Mouse (Mus musculus) stomach, embryonic 15.5 days (tissue): ENCODE results near the gene Pus7. TPM values are rescaled to one million over a fixed set of nuclear protein-coding genes. Genes with fewer than 3 reads are reported as not detected.
A peak's percentile ranks its signal among the peaks of the same experiment; 100 is the strongest.

Experiments used
- ATAC-seq: fragments of 200-750 bp; cut with Nextera tagmentation; 2 replicates; pipeline ENCODE4 v1.8.0; 2017; ENCODE audit warnings: low read depth, moderate number of reproducible peaks, moderate TSS enrichment; ENCODE audit not compliant: insufficient read depth, low FRiP score
- H3K27ac ChIP-seq: fragments of 300-500 bp; sonication (generic); 2 replicates; pipeline ENCODE4 v1.5.1; 2015; ENCODE audit warnings: mild to moderate bottlenecking, inconsistent platforms
- H3K27me3 ChIP-seq: fragments of 300-500 bp; sonication (generic); replicated peaks from 2 replicates; pipeline ENCODE4 v1.6.1; 2015; ENCODE audit warnings: inconsistent platforms
- H3K36me3 ChIP-seq: fragments of 300-500 bp; sonication (generic); 2 replicates; pipeline ENCODE4 v1.6.1; 2015; ENCODE audit warnings: inconsistent platforms
- H3K4me1 ChIP-seq: fragments of 300-500 bp; sonication (generic); 2 replicates; pipeline ENCODE4 v1.6.1; 2015; ENCODE audit warnings: inconsistent platforms
- H3K4me2 ChIP-seq: fragments of 300-500 bp; sonication (generic); 2 replicates; pipeline ENCODE4 v1.6.1; 2015; ENCODE audit warnings: mild to moderate bottlenecking, inconsistent platforms
- H3K4me3 ChIP-seq: fragments of 300-500 bp; sonication (generic); replicated peaks from 2 replicates; pipeline ENCODE4 v1.5.1; 2015; ENCODE audit warnings: inconsistent platforms
- H3K9ac ChIP-seq: fragments of 300-500 bp; sonication (generic); 2 replicates; pipeline ENCODE4 v1.6.1; 2015; ENCODE audit warnings: inconsistent platforms
- H3K9me3 ChIP-seq: fragments of 300-500 bp; sonication (generic); 2 replicates; pipeline ENCODE4 v1.6.1; 2016; ENCODE audit warnings: inconsistent platforms
- WGBS: fragments of 180-500 bp; shearing (Covaris S2); methylation state at CpG from one replicate; pipeline ENCODE4 v1.1.7; 2015; 5-methylcytosine and 5-hydroxymethylcytosine counted together
- polyA plus RNA-seq: library from polyadenylated mRNA; unstranded; fragments of >200 nt; fragmentation: Nextera tagmentation; extraction: Ambion mirVana; gene quantifications from 2 replicates; pipeline ENCODE4 v1.2.1, GENCODE M21; 2015

Pus7 gene
- polyA plus RNA-seq: 31.0 and 32.5 TPM in 2 replicates

DNA sequence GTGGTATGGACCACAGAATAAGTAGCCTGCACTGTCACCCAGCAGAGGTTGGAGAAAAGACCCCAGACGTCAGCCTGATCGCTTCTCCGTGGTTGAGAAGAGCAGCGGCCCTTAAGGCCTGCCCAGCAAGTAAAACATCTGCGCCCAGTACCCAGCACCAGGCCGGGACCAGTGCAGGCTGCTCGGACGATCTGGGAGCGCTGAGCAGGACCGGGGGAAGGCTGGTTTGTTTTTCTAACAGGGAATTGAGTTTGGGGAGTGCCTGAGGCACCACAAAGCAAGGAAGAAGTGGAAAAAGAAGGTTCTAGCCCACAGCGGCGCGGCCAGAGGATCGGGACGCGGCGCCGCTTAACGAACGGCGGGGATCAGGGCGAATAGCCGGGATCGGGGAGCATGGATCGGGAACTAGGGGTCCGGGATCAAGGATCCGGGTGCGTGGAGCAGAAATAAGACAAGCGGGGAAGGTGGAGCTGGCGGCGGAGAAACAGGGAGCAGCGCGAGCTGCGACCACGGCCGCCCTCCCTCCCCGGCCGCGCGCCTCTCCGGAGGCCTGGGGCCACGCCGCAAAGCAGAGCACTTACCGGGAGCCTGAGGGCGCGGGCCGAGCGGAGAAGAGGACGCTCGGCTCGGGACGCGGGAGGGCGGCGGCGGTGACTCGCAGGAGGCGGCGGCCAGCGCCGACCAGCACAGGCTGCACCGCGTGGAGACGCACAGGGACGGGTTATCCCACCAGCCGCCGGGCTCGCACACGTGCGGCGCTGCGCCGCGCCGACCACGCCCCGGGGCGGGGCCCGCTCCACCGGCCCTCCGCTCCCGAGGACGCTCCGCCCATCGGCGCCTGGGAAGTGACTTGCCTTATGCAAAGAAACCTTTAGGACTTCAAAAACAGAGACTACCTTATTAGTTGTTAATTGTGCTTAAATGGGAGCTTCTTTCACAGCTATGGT lies at the start of gene Pus7:
Gene Pus7 (minus strand): TSS at position 781 of the 947 bp plus-strand sequence.
- Histone ChIP-seq H3K27ac (peak within 1 kb of the TSS; percentile 52), H3K4me2 (peak within 1 kb of the TSS; percentile 48), H3K36me3 (no peaks in the 10 kb centered on the region), H3K27me3 (no peaks in the 10 kb centered on the region), H3K9me3 (no peaks in the 10 kb centered on the region), H3K4me1 (peaks cover 4% of the 10 kb centered on the region; the same call in 1 of the 2 replicates), H3K4me3 (peak within 1 kb of the TSS; percentile 71), H3K9ac (peak within 1 kb of the TSS; percentile 24)
- WGBS: under 1% methylated on average over 84 of the region's 86 CpGs
- peak; percentile 93 for ATAC-seq

DNA sequence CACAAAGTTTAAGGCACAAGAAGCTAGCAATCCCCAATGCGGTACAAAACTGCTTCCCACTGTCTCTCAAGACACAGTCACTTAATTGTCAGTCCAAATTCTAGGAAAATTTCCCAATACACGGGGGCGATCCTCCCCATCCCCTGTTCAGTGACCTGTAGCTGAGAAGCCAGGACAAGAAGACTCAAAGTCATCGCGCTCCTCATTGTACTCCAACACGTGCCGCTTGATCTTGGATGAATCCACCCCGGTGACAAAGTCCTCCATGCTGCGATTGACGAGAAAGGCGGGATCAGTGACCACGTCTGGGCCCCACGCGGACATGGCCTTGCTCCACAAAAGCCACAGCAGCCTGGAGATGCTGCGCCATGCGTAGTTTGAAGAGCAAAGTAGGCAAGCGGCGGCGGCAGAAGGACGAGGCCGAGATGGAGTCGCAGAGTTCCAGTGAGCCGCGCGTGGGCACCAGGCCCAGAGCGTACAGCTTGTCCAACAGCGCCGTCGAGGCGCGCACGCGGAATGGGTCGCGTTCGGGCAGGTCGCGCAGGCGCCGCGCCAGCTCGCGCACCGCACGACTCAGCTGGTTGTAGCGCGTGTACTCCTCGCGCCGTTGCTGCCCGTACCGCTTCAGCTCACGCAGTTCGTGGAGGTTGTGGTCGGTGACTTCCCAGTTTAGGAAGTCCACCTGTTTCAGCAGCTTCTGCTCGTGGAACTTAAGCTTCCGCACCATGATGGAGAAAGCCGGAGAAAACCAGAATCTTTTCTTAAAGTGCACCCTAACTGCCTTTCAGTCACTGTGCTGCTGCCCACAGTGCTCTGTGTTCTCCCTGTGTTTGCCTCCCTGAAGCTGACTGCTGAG lies 47.6 kb upstream of the Pus7 start:
- no peak overlapping the region for H3K9ac ChIP-seq
- no peak overlapping the region for H3K27ac ChIP-seq
- ATAC-seq: no peak
- peaks cover 6% of the 10 kb centered on the region; the same call in 1 of the 2 replicates for H3K27me3 ChIP-seq
- peaks cover 4% of the 10 kb centered on the region for H3K4me1 ChIP-seq
- no peak overlapping the region; the same call in 1 of the 2 replicates for H3K4me3 ChIP-seq
- H3K4me2 ChIP-seq: peak overlapping the region; percentile 40
- no peaks in the 10 kb centered on the region for H3K9me3 ChIP-seq
- 35% methylated on average over 58 of the region's 58 CpGs for WGBS
- no peaks in the 10 kb centered on the region for H3K36me3 ChIP-seq

DNA sequence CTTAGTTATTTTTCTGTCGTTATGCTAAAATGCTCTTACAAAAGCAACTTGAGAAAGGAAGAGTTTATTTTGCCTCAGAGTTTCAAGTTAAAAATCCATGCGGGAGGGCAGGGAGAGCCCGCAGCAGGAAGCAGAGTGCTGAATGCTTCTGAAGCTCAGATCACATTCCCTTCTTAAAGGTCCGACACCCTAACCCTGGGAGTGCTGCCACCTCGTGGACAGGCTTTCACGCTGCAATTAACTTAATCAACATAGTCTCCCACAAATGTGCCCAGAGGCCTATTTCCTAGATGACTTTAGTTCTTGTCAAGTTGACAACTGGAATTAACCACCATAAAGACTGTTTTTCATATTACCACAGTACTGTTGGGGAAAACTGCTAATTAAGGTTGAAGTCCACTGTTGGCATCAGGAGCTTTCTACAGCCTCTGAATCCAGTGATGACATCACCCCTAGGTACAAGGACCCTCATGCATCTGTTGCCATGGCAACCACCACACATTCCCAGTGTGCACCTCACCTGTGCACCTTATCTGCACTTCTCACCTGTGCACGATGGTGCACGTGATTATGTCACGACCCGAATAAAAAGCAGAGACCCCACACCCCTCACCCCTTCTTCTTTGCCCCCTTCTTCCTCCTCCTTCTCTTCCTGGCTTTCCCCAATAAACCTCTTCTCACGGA lies 43.0 kb upstream of the Pus7 start:
- no peak overlapping the region for H3K27ac ChIP-seq
- H3K4me3 ChIP-seq: no peak overlapping the region
- H3K4me2 ChIP-seq: no peak overlapping the region
- no peaks in the 10 kb centered on the region for H3K9me3 ChIP-seq
- H3K36me3 ChIP-seq: no peaks in the 10 kb centered on the region
- peaks cover 4% of the 10 kb centered on the region for H3K4me1 ChIP-seq
- no peak overlapping the region for H3K9ac ChIP-seq
- H3K27me3 ChIP-seq: peaks cover 6% of the 10 kb centered on the region; the same call in 1 of the 2 replicates
- ATAC-seq: no peak
- 39% methylated on average over 11 of the region's 11 CpGs for WGBS

DNA sequence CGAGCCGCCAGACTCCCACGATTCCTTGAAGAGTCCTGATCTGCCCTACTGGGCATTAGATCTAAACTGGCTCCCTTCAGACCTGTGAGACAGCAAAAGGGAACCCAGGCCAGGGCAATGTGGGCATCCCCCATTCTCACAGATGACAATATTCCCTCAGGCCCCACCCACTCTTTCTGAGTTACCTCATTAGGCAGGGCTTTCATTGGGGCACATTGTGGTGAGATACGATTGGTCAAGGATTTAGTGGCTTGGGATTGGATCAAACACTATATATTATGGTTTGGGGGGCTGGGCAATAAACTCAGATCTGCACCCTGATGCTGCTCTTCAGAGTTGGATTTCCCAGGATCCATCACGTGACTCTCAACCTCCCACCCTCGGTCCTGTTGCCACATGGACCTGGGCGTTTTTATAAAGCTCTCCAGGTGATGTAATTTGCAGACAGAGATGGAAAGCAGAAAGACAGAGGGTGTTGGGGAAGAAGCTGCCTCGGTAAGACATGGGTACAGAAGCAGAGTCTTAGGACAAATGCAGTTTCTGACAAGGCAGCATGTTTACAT lies 40.7 kb upstream of the Pus7 start:
- no peak for ATAC-seq
- no peak overlapping the region for H3K4me2 ChIP-seq
- no peaks in the 10 kb centered on the region for H3K4me1 ChIP-seq
- no peak overlapping the region for H3K9ac ChIP-seq
- H3K27ac ChIP-seq: no peak overlapping the region
- no peaks in the 10 kb centered on the region for H3K9me3 ChIP-seq
- no peaks in the 10 kb centered on the region for H3K27me3 ChIP-seq
- H3K4me3 ChIP-seq: no peak overlapping the region
- WGBS: 73% methylated on average over 8 of the region's 8 CpGs
- peaks cover 11% of the 10 kb centered on the region for H3K36me3 ChIP-seq

DNA sequence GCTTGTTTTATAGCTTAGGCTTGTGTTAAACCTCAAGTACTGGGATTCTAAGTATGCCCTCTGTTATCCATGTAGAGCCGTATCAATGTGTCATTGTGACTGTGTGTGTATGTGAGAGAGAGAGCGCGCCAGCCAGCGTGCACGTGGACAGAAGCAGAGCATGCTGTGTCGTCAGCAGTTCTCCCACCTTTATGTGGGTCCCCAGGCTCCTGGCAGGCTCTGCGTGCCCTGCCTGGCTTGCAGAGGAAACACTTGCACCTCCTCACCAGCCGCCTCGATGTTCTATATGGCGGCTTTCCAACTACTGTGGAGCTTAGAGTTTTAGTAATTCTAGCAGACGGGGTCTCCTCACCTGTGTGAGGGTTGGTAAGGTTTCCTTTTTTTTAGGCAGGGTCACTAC lies 38.8 kb upstream of the Pus7 start:
- Histone ChIP-seq H3K4me1 (no peaks in the 10 kb centered on the region), H3K27ac (no peak overlapping the region), H3K36me3 (peaks cover 21% of the 10 kb centered on the region), H3K4me3 (no peak overlapping the region), H3K9ac (no peak overlapping the region), H3K9me3 (no peaks in the 10 kb centered on the region), H3K27me3 (no peaks in the 10 kb centered on the region), H3K4me2 (no peak overlapping the region)
- no peak for ATAC-seq
- WGBS: 68% methylated on average over 11 of the region's 11 CpGs

DNA sequence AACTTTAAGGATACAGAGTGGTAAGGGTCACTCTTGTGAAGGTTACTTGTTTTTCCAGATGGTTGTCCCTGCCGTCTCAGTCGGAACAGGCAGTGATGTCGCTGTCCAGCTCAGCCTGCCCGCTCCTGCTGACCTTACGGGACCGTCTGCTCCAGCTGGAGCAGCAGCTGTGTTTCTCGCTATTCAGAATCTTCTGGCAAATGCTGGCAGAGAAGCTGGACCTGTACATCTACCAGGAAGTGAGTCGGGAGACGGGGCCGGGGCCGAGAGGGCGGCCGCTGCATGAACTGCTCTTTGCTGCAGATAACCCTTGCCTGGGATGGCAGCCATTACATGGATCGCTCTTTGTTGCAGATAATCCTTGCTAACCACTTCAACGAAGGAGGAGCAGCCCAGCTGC lies 33.2 kb upstream of the Pus7 start:
- ATAC-seq: no peak
- H3K36me3 ChIP-seq: peaks cover 57% of the 10 kb centered on the region
- H3K4me3 ChIP-seq: no peak overlapping the region
- no peaks in the 10 kb centered on the region for H3K9me3 ChIP-seq
- no peaks in the 10 kb centered on the region for H3K4me1 ChIP-seq
- WGBS: 90% methylated on average over 15 of the region's 15 CpGs
- H3K4me2 ChIP-seq: no peak overlapping the region
- H3K9ac ChIP-seq: no peak overlapping the region
- no peaks in the 10 kb centered on the region for H3K27me3 ChIP-seq
- no peak overlapping the region for H3K27ac ChIP-seq

DNA sequence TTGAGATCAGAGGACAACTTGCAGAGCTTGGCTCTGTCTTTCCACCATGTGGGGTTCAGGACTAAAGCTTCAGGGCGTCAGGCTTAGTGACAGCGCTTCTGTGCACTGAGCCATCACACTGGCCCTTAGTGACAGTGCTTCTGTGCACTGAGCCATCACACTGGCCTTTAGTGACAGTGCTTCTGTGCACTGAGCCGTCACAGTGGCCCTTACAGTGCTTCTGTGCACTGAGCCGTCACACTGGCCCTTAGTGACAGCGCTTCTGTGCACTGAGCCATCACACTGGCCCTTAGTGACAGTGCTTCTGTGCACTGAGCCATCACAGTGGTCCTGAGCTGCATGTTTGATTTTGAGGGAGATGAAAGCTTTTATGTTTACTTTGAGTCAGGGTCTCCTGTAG lies 31.3 kb upstream of the Pus7 start:
- Histone ChIP-seq H3K27me3 (no peaks in the 10 kb centered on the region), H3K36me3 (peaks cover 64% of the 10 kb centered on the region), H3K4me3 (no peak overlapping the region), H3K27ac (no peak overlapping the region), H3K9ac (no peak overlapping the region), H3K4me2 (no peak overlapping the region), H3K4me1 (no peaks in the 10 kb centered on the region), H3K9me3 (no peaks in the 10 kb centered on the region)
- WGBS: 91% methylated on average over 5 of the region's 5 CpGs
- ATAC-seq: no peak

DNA sequence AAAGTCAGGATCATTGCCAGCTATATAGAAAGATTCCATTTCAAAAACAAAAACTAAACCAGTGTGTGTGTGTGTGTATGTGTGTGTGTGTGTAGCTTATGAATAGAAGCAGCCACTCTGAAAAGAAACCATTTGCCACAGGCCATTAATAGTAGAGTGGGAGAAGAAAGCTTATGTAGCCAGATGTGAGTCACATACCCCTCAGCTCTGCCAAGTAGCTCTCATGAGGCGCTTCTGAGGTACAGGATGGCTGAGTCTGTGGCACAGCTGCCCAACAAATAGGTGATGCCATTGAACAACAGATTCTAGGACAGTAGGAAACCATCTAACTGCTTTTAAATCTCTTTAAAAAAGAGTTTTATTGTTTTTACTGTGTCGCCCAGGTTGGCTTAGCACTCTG lies 9.2 kb upstream of the Pus7 start:
- no peak overlapping the region for H3K27ac ChIP-seq
- H3K4me2 ChIP-seq: no peak overlapping the region
- peaks cover 17% of the 10 kb centered on the region for H3K36me3 ChIP-seq
- WGBS: 87% methylated on average over 2 of the region's 2 CpGs
- H3K9ac ChIP-seq: no peak overlapping the region
- no peaks in the 10 kb centered on the region for H3K27me3 ChIP-seq
- no peak for ATAC-seq
- H3K9me3 ChIP-seq: no peaks in the 10 kb centered on the region
- no peak overlapping the region for H3K4me3 ChIP-seq
- H3K4me1 ChIP-seq: peaks cover 4% of the 10 kb centered on the region; the same call in 1 of the 2 replicates

DNA sequence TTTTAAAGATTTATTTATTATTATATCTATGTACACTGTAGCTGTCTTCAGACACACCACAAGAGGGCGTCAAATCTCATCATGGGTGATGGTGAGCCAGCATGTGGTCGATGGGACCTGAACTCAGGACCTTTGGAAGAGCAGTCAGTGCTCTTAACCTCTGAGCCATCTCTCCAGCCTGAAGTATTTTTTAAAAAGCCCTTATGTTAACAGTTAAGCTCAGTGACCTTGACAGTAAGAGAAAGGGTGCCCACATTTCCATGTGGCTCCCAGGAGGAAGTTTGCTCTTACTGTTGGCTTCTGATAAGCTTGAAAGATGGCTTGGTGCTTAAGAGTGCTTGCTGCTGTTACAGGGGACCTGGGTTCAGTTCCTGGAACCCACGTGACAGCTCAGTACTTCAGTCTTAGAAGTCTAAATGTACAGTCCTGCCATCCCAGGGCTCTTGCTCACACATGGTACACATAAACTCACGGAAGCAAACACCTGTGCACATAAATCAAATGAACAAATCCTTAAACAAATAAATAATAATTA lies 5.6 kb upstream of the Pus7 start:
- Histone ChIP-seq H3K27ac (peak overlapping the region; percentile 54; the same call in 1 of the 2 replicates), H3K4me2 (no peak overlapping the region; the same call in 1 of the 2 replicates), H3K9me3 (no peaks in the 10 kb centered on the region), H3K36me3 (peaks cover 6% of the 10 kb centered on the region; the same call in 1 of the 2 replicates), H3K4me3 (no peak overlapping the region), H3K4me1 (peaks cover 4% of the 10 kb centered on the region; the same call in 1 of the 2 replicates), H3K9ac (no peak overlapping the region), H3K27me3 (no peaks in the 10 kb centered on the region)
- WGBS: 76% methylated on average over 4 of the region's 4 CpGs
- no peak; the same call in 1 of the 2 replicates for ATAC-seq

DNA sequence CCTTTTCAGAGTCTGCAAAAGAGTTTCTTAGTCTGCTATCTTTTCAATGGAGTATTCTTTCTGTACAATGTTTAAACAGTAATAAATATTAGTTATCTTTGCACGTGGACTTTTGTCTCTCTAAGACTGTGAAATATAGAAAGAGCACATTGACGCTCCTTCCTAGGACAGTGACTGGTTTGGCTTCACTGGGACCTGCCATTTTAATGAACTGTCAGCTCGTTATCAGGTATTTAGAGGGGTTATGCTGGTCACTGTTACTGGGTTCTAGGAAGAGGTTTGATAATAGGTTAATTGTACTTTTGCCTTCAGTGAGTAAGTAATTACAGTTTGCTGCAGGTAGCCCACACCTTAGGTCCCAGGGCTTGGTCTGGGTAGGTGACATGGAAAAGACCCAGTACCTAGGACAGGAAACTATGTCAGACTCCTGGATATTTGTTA lies 4.9 kb upstream of the Pus7 start:
- H3K27me3 ChIP-seq: no peaks in the 10 kb centered on the region
- WGBS: 36% methylated on average over 3 of the region's 3 CpGs
- no peaks in the 10 kb centered on the region for H3K9me3 ChIP-seq

More for the DNA sequence above, 4.9 kb upstream of the Pus7 start:
- H3K27ac ChIP-seq: peak overlapping the region; percentile 84; the same call in 1 of the 2 replicates
- peak overlapping the region; percentile 65 for H3K4me2 ChIP-seq
- H3K4me1 ChIP-seq: peaks cover 4% of the 10 kb centered on the region; the same call in 1 of the 2 replicates
- no peak for ATAC-seq
- H3K9ac ChIP-seq: peak overlapping the region; percentile 93; the same call in 1 of the 2 replicates
- peak overlapping the region; percentile 94 for H3K4me3 ChIP-seq
- H3K36me3 ChIP-seq: 0 out of 2 replicates have a peak, but pooled peaks cover 3% of the 10 kb centered on the region
